Mouse (Mus musculus) cerebellum, adult 11-12 months (tissue): ENCODE data around the gene Neu4.
A peak's percentile ranks its signal among the peaks of the same experiment; 100 is the strongest.
"Not testable (repeated sequence)": the region's sequence is repeated elsewhere in the genome, so short reads cannot be mapped to it uniquely, and the experiment has no call there.

Source experiments
- DNase-seq: peaks from one replicate; pipeline ENCODE4 v3.0.0; 2022

Gene Neu4

DNA sequence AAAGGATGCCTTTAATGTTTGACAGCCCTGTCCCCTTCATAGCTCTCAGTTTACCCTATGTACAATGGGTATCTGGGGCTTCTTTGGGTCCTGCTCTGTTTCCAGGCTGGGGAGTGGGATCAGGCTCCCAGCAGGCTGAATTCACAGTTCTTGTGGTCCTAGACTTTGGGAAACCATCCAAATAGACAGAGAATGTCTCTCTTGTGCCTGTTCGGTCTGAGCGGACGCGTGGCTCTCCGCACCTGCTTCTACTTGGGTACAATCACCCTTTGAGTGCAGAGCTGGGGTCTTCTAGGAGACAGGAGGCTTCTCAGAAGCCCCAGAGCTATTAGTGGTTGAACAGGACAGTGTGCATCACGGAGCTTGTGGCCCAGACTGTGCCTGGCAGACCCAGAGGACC is at the start of gene Neu4:
Gene Neu4, plus strand, starts transcription at position 301 of the 400 bp plus-strand sequence.
- DNase-seq = no peak

DNA sequence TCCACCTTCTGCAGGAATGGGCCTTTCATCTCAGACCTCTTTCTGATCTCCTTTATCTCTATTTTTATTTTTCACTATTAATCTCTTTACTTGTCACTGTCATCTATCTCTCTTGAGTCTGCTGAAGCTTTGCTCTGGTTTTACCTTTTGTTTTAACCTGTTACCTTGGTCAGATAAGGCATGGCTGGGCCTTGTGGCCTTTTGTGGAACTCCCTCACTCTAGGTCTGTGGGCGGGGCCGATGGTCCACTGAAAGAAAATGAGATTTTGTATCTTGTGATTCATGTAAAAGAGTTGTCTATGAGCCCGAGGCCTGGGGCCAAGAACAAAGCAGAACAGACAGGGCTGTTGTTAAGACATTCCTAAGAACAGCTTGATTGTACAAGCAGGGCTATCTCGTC is 49.5 kb upstream of the Neu4 start:
- DNase-seq = not testable (repeated sequence)

DNA sequence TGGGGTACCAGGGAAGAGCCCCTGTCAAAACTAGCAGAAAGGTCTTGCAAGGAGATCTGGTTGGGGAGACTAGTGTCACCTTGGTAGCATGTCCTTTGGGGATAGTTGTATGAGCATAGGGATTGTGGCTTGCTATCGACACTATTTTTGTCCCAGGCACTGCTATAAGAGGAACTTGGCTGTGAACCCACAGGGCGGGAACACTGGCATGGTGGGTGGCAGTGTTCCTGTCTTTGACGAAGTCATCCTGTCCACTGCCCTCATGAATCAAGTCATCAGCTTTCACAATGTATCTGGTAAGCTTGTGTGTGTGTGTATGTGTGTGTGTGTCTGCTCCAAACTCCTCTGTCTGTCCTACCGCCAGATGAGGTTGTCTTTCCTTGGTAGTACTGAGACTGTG is 44.5 kb upstream of the Neu4 start:
- DNase-seq = not testable (repeated sequence)

DNA sequence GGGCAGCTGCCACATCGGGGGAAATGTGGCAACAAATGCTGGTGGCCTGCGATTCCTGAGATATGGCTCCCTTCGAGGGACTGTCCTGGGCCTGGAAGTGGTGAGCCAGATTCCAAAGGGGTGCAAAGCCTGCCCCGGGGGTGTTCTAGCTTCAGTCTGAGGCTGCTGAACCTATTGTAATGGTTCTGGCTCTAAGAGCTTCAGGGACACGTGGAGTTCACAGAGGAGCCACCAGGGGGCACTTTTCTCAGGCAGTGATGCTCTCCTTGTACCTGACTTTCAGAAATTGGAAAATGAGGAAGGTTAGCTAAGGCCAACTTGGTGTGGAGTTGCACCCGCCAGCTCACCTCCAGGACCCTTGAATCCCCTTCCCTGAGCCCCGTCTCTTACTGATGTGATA is 42.0 kb upstream of the Neu4 start:
- not testable (repeated sequence) for DNase-seq

DNA sequence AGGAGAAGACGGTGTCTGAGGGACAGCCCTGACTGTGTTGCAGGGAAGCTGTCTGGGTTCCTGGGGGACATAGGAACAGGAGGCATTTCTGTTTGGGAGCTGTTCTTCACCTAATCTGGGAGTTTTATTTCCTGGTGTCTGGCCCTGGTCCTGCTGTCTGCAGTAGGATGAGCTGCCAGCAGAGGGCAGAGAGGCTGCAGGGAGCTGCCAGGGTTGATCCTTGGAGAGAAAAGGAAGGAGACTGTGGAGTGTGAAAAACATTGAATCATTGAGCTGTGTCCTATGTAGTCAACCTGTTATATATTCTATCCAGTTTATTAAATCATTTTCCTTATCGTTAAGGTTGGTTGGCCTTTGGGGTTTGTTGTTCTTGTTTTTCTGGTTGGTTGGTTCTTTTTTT is 39.3 kb upstream of the Neu4 start:
- DNase-seq = not testable (repeated sequence)

DNA sequence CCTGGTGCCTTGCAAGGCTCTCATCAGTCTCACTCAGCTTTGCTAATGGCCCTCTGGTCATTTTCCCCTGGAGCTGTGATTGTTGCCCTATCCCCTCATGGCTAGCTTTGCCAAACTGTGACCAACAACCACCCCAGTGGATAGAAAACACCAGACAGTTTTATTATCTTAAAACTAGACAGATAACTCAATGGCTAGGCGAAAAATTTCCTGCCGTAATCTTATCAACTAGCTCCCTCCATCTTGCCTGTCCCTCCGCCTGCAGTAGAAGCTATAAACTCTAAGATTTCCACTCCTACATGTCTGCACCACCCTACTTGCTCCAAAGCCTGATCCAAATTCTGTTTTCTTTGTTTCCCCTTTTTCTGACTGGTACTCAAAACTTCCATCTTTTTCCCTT is 34.1 kb upstream of the Neu4 start:
- no peak for DNase-seq

DNA sequence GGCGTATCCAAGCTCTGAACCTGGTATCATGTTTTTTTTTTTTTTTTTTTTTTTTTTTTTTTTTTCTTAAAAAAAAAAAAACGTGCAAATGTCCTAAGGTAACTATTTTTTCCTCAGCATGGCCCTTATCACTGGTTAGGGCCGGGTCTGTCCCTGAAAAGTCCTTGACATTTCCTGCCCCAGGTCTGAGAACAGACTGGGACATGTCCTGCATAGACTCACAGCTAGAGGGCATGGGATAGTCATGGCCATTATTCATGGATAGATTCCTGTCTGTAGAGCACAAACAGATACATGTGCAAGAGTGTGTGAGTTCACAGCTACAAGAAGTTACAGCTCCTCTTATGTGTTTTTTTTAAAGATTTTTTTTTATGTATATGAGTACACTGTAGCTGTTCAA is 31.5 kb upstream of the Neu4 start:
- DNase-seq = no peak

DNA sequence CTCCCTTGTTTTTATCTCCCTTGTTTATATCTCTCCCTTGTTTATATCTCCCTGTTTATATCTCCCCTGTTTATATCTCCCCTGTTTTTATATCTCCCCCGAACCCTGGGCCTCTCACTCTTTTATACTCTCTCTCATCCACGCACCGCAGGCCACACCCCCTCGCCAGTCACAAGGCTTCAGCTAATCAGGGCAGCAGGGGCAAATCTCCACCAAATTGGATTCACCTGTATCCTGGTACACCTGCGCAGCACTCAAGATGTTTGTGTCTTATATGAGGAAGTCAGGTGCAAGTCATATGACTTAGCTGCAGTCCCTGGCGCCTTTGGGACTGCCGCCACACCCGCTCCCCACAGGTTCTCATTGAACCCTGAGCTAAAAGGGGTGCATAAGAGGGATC is 30.0 kb upstream of the Neu4 start, which contains the start of gene Gal3st2c:
Gene Gal3st2c, plus strand, starts transcription at position 301 of the 400 bp plus-strand sequence.
- not testable (repeated sequence) for DNase-seq

DNA sequence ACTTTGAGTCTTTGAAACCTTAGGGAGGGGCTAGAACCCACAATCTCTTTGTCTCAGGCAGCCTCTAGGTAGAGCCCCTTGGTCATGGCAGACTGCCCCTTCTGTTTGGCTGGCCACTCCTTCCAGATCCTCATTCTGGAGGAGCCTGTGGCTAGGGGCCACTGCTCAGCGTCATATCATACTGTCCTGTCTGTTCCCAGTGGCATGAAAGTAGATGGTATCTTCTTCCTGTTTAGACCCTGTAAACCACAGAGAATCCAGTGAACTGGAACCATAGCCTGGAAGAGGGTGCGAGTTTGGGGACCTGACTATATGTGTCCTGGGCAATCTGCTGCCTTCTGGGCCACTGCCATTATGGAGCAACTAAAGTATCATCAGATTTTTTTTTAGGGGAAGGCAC is 29.2 kb upstream of the Neu4 start:
- not testable (repeated sequence) for DNase-seq

DNA sequence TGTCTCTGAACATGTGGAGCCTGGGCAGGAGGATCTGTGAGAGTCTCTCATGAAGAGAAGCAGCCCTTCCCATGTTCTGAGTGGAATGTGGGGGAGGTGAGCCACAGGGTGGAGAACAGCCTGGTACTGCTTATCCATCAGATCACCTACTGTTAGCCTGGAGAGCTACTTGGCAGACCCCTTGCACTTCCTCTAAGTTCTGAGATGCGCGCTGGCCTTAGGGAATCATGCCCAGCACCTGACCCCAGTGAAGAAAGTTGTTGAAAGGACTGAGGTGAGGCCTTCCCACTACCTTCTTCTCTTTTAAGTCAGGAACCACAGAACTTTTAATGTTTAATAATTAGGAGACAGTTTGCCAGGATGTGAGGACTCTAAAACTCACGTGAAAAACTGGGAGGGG is 28.8 kb upstream of the Neu4 start:
- DNase-seq = not testable (repeated sequence)

DNA sequence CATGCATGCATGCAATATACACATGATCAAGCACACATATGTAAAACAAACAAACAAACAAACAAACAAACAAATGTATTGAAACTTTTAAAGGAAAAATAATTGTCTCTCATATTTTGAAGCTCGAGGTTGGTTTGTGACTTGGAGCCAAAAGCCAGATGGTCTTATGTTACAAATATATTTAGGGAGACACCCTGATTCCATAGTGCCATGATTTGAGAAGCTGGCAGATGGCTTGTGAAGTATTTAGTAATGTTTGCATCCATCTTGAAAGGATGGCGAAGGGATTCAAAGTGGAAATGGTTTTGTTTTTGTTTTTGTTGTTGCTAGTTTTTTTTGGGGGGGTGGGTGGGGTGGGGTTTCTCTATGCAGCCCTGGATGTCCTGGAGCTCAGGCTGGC is 19.2 kb upstream of the Neu4 start:
- DNase-seq = no peak

DNA sequence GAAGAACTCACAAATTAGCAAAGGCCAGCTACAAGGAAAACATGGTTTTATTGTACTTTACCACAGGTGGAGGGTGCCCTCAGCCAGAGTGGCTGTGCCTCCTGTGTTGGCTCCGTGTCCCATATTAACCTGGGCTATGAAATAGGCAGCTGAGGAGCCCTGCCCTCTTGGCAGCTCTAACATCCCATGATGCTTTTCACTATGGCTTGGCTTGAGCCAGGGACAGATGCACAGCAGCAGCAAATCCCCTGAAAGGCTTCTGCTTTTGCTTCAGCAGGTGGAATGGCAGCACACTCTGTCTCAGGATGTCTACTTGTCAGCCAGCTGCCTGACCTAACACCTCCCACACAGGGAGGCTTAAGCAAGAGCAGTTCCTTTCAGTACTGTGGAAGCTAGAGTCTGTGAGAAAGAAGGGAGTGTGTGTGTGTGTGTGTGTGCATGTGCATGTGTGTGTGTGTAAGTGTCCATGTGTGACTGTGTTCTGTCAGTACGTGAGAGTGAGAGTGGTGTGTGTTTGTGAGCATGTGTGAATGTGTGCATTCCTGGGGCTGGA is 14.2 kb upstream of the Neu4 start:
- DNase-seq = not testable (repeated sequence)

DNA sequence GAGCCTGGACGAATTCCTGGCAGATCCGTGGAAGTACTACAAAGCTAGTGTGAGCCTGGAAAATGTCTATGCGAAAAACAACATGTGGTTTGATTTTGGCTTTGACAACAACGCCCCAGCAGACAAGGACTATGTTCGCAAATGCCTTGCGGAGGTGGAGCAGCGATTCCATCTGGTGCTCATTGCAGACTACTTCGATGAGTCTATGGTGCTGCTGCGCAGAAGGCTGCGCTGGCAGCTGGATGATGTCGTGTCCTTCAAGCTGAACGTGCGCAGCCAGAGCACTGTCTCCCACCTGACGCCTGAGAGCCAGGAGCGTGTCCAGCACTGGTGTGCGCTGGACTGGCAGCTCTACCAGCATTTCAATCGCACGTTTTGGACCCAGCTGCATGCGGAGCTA is 11.4 kb upstream of the Neu4 start:
- not testable (repeated sequence) for DNase-seq

DNA sequence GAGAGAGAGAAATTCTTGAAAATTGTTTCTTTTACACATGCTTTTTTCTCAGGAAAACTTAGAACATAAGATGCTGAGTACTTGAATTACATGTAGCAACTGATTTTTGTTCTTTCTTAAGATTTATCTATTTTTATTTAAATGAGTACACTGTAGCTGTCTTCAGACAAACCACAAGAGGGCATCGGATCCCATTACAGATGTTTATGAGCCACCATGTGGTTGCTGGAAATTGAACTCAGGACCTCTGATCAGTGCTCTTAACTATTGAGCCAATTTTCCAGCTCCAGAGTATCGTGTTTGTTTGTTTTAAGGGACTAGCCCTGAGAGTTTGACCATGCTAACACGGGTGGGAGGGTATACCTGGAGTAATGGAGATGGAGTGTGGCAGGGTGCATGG is 8.6 kb upstream of the Neu4 start:
- no peak for DNase-seq

DNA sequence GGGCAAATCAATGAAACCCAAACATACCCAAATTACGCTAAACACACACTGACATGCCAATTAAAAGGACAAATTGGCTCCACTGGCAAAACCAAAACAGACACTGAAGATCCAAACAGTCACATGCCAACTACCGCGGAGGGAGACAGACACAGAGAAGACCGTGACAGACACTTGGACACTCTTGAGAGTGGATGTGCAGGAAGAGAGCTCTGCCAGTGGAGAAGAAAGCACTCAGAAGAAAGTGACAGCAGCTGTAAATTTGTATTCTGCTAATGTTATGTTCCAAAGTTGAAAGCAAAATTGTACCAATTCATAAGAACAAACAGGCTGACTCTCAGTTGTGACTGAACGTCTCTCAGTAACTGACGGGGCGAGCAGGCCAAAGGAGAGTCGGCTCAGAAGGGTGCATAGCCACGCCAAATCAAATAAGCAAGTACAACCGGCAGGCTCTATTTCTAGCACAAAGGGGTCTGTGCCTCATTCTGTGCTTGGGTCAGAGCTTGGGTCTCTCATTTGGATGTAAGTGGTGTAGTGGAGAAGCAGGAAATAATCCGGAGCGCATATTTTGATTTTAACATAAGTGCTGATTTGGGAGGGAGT is 7.4 kb downstream of the Neu4 start:
- no peak for DNase-seq

DNA sequence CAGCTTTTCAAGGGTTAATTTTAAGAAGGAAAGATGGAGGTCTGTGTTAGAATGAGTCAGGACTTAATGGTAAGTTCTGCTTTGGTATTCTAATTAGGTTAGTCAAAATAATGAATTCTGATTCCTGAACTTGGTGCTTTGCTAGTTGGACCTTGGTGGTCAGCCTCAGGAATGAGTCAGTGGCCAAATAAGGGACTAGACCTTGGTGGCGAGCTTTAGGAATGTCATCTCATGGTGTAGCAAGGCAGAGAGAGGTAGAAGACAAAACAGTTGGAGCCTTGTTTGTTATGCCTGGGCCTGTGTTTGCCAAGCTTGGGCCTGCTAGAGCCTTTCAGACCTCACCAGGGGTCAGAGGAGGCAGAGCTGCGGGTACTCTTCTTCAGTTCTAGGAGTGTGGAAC is 8.5 kb downstream of the Neu4 start:
- DNase-seq = no peak

DNA sequence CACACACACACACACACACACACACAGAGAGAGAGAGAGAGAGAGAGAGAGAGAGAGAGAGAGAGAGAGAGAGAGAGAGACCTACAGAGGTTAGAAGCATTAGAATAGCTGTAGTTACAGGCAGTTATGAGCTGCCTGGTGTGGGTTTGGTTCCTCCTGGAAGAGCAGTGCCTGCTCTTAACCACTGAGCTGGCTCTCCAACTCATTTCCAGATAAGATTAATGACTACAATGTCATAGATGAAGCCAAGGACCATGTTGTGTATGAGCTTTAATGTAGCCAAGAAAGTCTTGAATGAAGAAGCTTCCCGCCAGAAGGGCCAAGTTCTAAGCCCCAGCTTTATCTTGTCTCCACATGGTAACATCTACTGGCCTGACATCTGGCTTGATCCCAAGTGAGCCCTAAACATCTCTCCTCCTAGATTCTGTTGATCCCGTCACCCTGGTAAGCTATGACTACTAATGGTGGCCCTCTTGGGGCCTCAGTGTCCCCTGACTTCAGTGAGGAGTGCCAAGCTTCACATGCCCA is 12.9 kb downstream of the Neu4 start:
- no peak for DNase-seq

DNA sequence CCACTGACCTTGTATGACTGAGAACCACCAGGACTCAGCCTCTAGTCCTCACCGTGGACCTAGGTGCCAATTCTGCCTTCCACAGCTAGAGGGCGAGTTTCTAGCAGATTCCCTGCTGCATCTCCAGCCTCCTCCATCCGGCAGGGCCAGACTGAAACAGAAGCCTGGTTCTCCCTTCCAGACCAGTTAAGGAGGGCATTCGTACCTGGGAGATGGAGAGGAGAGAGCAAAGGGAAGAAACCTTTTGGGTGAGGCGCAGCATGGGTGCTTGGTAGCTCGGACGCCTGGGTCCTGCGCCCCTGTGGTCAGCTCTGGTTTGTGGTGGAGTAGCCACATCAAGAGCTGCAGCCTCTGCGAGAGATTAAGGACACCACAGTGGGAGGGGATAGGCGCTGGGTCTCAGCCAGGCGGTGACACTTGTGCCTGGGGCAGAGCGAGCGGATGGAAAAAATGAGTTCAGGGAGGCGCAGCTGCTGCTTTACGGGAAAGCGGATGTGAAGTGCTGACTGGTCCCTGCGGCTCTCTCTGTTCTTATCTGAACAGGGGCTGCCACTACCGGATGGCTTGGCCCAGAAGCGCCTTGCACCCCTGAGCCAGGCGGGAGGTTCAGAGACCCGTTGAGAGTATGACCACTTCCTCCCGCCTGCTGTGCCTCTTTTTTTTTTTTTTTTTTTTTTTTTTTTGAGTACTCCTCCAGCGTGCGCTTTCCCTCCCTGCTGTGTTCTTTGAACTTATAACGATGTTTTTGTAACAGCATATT is 14.9 kb downstream of the Neu4 start:
- peak; percentile 85 for DNase-seq

DNA sequence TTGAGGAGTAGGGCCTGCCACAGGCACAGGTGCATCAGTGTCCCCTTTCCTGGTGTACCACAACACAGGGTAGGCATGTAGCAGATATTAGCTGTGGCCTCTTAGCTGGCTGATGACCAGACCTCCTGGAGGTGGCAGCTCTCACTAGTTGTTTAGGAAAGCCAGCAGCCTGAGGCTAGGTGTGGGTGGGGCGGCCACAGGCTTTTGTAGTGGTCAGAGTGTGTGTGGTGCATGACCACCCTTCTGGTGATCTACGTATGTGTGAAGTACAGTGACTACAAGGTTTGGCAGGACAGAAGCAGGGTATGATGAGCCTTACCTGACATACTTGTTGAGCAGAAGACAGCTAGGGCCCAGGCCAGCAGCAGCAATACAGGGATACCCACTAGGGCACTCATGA is 20.1 kb downstream of the Neu4 start:
- no peak for DNase-seq

DNA sequence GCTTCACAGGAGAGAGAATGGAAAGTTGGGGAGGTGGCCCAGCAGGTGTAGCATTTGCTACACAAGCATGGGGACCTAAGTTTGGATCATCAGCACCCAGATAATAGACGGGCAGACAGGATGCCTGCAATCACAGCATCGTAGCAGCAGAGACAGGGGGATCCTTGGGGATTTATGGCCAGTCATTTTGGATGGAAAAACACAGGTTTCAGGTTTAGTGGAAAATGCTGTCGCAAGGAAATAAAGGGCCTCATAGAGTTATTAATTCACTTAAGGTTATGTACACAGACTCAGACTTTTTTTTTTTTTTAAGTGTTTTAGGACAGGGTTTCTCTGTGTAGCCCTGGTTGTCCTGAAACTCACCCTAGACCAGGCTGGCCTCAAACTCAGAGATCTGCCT is 25.3 kb downstream of the Neu4 start:
- no peak for DNase-seq

DNA sequence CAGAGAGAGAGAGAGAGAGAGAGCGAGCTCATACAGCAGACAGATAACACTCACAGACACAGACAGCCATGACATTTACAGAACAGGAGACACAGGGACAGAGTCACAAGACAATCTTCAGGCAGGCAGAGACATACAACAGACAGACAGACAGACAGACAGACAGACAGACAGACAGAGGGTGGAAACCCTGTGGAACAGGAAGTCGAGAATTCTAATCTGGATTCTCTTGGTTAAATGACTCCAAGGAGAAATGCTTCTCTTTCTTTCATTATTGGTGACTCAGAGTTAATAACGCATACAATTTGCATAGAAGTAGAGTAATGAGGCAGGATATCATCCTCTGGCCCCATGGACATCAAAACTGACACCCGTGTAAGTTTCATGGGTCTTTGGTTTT is 26.3 kb downstream of the Neu4 start:
- DNase-seq = no peak

DNA sequence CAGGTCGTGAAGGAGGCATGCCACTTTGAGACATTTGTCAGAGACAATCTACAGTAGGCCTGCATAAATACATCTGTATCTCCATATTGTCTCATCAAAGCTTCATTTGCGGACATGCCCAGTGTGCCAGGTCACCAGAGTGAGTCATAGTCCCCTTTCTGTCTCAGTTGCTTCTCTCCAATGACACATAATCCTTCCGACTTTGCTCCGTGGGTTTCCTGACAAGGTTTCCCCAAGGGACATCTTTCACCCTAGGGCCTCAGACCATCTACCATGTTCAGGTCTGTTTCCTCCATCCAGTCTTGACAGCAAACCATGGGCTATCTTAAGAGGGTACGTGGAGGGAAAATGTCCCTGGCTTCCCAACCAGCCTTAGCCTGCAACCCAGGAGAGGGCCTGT is 30.9 kb downstream of the Neu4 start:
- no peak for DNase-seq

DNA sequence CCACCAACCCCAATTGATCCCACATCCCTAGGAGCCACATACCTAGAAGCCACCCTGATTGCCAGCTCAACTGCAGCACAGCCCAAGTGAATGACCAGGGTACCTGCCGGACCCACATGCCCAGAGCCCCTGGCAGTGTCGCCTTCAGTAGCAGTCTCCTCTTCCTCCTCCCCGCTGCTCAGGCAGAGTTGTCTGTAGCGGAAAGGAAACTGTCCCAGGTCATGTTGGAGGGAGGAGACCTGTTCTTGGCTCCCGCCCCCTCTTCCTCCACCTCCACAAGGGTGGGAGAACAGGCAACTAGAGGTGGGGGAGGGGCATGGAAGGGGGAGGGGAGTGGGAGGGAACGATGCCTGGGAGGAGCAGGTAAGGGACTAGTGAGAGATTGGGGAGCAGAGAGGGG is 32.1 kb downstream of the Neu4 start, which contains the start of gene Pdcd1:
Gene Pdcd1, minus strand, starts transcription at position 181 of the 400 bp plus-strand sequence.
- DNase-seq = no peak
